Mouse (Mus musculus) T-helper 2 cell (primary cell): Measurements from ENCODE around the gene Znrd1as.

ENCODE experiments used
- in situ Hi-C: fragments of 300-600 bp; cut with MboI, MseI; formaldehyde crosslinking; loops from one replicate; pipeline ENCODE4 v1.15.1; 2025; ENCODE audit warnings: high pct_unique_total_duplicates

The Znrd1as gene

GRCm38 (mm10) chr17:36957999-36958743, at the start of gene Znrd1as, which contains the start of gene Znrd1:
Znrd1as (plus strand) TSS chr17:36958592.
Znrd1 (minus strand) TSS chr17:36958559.
- in situ Hi-C loops: loop anchor here (25.0 kb wide), 1 partner anchor 1971 kb away; the partner anchor contains the start of gene Lsm2

DNA sequence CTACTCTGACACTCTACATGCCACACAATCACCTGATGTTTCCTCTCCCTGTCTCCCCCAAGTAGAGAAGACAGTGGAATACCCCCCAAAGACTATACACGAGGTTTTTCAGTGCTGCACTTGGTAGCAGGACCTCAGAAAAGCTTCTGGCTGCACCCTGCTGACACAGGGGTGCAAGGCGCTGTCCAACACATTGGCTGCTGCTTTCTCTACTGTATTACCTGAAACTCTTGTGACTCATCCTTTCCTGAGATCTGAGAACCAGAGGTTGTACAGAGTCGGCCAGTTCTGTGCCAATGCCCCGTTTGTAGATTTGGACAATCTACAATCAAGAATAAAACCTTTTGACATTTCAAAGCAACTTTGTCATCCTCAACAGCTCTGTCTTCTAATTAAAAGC, 48.6 kb upstream of the Znrd1as start:
- in situ Hi-C loops: no loop called here

- in situ Hi-C loops: no loop called here
These were observed 46.4 kb upstream of the Znrd1as start for GRCm38 (mm10) chr17:36912031-36912430.

DNA sequence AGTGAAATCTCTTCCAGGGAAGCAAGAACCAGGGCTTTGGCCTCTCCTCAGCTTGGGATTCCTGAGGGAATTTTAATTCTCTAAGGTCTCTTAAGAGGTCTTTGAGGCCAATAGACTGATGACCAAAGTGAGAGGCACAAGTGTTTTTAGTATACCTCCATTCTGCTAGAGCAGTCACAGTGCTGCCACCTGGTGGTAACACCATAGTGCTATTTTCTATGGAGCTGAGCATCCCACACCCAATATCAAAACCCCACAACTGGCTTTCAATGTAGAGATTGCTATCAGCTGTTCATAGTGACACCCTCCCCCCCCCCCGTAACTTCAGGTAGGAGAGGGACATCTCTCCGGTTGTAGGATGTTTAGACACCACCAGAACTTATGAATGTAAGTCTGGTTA, 44.3 kb upstream of the Znrd1as start:
- in situ Hi-C loops: no loop called here

GRCm38 (mm10) chr17:36915076-36915475, 43.3 kb upstream of the Znrd1as start:
- in situ Hi-C loops: no loop called here

DNA sequence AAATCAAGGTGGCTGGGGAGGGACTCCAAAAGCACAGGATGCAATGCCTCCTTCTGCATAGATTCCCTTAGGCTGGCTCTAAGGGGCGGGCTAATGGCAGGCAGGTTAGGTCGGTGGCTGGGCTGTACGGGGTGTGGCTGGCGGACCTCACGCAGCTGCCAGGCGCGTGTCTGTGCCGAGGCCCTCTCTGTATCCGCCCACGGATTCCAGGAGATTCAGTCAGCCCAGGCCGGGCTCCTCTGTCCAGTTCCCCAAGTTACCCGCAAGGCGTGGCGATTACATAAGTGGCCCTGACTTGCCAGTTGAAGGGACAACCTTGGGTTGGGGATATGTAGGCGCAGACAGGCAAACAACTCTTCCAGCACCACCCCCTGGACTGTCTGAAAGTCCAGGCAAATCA, 38.2 kb upstream of the Znrd1as start:
- in situ Hi-C loops: no loop called here

DNA sequence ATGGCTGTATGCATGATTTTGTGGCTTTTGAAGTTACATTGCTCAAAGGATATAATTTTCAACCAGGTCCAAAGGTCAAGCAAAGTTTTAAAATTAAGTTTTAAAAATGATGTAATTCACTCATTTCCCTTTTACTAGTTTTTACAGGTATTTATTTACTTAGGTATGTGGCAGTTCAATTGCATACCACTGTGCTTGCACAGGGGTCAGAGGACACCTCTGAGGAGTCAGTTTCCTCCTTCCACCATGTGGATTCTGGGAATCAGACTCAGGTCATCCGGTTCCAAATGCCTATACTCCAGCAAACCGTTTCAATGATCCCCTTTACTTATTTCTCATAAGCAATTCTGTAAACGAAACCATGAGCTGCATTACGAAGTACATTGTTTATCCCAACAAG, 35.7 kb upstream of the Znrd1as start:
- in situ Hi-C loops: no loop called here

DNA sequence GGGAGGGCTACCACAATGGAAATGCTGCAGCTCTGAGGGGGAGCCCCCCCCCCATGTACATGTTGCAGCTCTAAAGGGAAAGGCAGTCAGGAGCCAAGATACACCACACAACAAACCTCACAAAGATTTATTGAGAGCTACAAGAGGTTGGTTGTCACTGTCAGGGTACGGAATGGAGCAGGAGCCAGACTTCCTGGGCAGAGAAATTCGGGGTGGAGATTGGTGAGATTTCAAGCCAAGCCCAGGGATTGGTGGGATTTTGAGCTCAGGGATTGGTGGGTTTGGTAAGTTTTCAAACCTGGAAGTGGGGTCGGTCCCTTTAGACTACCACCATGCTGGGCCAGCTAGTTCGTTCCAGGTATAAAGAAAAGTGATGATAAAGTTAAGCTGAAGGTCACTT, 34.9 kb upstream of the Znrd1as start:
- in situ Hi-C loops: no loop called here

GRCm38 (mm10) chr17:36927496-36928120, 30.8 kb upstream of the Znrd1as start:
- in situ Hi-C loops: no loop called here

DNA sequence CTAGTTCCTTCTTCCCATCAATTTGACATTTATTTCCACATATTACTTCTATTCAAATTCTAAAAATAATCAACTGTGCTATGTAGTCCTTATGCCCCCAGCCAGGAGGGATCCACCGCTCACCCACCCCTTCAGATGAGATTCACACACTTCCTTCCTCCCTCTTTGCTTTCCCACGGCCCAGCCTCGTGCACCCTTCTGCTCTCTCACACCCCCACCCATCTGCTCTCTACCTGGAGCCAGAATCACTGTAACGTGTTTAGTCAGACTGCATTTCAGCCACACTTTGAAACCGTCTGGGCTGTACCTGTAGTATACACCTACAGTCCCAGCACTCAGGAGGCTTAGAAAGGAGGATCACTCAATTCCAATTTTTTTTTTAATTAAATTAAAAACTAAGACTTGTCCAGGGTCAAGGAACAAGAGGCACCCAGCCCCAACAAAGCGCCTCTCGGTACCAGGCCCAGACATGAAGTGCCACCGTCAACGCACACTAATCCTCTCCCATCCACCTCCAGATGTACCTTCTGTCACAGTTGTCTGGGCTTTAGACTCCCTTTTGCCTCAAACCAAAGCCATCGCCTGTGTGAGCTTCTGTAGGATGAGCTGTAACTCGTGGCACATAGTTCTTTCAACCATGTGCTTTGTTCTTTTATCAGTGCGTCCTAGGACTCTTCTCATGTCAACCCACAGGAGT, 29.0 kb upstream of the Znrd1as start:
- in situ Hi-C loops: no loop called here

GRCm38 (mm10) chr17:36930233-36930632, 28.2 kb upstream of the Znrd1as start:
- in situ Hi-C loops: no loop called here

DNA sequence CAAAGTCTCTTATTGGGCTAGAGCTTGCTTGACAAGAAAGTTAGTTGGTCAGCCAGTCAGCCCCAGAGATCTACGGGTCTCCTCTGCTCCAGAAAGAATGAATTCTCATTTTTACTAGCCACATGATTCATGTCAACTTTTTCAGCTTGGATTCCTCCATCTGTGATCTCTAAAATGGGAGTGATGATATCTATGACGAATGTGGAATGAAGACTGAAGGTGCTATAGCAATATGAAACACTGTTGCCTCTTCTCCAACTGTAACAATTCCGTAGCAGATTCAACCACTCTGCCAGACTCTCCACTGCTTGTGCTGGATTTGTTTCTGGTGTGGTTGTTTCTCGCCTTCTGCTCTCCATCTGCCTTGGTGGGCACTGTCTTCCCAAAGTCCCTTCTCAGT, 27.3 kb upstream of the Znrd1as start:
- in situ Hi-C loops: no loop called here

GRCm38 (mm10) chr17:36931806-36932205, 26.6 kb upstream of the Znrd1as start:
- in situ Hi-C loops: no loop called here

DNA sequence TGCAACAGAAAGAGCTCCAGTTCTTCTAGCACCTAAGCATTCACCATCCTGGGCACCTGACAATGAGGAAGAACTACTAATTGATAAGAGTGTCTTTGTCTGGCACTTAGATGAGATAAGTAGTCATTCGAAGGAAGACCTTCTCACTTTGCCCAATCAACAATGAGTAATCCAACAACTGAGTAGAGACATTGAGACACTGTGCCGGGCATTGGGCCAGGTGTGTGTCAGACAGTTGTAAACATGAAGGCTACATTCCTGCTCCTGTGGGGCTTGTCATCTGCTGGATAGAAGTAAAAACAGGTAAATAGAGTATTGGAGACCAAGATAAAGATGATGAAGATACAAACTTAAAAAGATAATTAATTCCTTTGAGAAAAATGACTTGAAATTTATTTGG, 20.3 kb upstream of the Znrd1as start:
- in situ Hi-C loops: no loop called here

DNA sequence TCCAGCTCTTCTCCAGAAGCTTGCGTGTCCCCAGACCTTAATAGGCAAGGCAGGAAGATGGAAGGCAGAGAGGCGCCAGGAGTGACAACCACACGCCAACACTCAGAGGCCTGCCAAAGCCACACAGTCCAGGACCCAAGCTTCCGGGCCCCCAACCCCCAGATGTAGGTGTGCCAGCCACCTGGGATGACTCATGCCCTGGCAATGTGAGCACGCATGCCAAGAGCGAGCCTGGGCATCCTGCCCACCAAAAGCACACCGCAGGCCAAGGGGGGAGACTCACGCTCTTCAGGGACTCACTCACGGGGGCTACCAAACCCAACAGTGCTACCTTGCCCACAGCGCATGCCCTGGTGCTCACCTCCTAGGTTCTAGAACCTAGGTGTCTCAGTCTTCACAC, 16.0 kb upstream of the Znrd1as start:
- in situ Hi-C loops: no loop called here

DNA sequence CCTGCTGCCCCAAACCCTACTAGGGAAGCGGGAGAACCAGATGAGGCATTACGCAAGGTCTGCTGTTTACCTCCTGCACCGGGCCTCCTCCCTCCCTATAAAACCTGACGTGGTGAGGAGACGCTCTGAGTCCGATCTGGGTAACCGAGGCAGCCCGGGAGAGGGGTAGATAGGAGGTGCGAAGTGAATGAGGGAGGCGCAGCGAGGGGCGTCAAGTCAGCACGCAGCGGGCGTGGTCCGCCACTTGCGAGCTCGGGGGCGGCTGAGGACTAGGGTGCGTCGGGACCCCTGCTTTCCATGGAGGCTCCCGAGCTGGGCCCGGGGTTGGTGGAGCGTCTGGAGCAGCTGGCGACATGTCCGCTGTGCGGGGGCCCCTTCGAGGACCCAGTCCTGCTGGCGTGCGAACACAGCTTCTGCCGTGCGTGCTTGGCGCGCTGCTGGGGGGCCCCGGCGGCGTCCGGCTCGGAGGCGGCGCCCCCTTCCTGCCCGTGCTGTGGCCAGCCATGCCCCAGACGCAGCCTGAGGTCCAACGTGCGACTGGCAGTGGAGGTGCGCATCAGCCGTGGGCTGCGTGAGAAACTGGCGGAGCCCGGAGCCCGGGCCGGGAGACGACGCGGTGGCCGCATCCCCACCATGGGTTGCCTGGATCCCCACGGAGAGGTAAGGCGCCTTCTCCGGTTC, 15.5 kb upstream of the Znrd1as start, which contains the start of gene Rnf39:
Gene Rnf39 (plus strand): TSS at position 128 of the 681 bp plus-strand sequence.
- in situ Hi-C loops: no loop called here

- in situ Hi-C loops: no loop called here
These were observed 14.7 kb upstream of the Znrd1as start for GRCm38 (mm10) chr17:36943691-36944090.

- in situ Hi-C loops: no loop called here
These were observed 14.1 kb upstream of the Znrd1as start for GRCm38 (mm10) chr17:36944121-36944775.

DNA sequence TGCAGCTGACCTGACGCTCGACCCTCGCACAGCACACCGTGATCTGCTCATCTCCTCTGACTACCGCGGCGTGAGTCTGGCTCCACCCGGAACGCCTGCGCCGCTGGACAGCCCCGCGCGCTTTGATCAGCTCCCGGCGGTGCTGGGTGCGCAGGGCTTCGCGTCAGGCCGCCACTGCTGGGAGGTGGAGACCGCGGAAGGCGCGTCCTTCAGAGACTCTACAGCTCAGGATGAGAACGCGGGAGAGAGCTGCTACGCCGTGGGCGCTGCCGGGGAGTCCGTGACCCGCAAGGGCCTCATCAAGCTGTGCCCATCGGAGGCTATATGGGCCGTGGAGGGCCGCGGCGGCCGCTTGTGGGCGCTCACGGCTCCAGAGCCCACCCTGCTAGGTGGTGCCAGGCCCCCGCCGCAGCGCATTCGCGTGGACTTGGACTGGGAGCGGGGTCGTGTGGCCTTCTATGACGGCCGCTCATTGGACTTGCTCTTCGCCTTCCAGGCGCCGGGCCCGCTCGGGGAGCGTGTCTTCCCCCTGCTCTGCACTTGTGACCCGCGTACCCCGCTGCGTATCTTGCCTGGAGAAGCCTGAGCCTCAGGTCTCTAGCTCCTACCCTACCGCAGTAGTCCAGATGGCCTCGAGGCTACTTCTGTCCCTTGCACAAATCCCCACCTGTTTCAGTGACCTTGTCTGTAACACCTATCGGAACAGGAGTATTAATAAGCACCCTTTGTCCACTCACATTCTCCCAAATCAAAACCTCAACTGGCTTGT, 11.2 kb upstream of the Znrd1as start:
- in situ Hi-C loops: no loop called here

GRCm38 (mm10) chr17:36948286-36948685, 10.1 kb upstream of the Znrd1as start:
- in situ Hi-C loops: no loop called here

DNA sequence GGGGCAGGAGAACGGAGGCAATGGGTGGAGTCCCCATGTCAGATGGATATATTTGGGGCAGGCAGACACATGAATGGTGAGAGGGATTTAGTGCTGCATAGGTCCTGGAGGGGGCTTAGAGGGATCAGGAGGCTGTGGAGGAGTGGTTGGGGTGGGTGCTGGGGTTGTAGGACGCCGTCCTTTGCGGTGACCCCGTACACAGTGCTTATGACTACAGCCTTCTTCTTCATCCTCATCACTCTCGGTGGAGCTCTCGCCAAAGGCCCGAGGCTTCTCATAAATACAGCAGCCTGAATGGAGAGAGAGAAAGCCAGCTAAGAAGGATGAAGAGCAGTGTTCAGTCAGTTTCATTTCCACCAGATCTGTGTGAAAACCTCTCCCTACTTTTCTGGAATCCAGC, 9.1 kb upstream of the Znrd1as start:
- in situ Hi-C loops: no loop called here
